Mouse (Mus musculus): ENCODE data around the gene Hcn3.

The Hcn3 gene

GRCm38 (mm10) chr3:89145566-89145965, 14.4 kb downstream of the Hcn3 start:
- DNase-seq: no peak

GRCm38 (mm10) chr3:89144821-89145220, 15.2 kb downstream of the Hcn3 start:
- no peak for DNase-seq

- peak in 1 of 2 experiments; percentile 19 for DNase-seq
Observed at GRCm38 (mm10) chr3:89136365-89136764, 23.6 kb downstream of the Hcn3 start.

- DNase-seq: no peak
Observed at GRCm38 (mm10) chr3:89135958-89136357, 24.0 kb downstream of the Hcn3 start, which contains the start of gene Pklr. Gene Pklr (plus strand): TSS chr3:89136142.

- DNase-seq: no peak
Observed at GRCm38 (mm10) chr3:89133752-89134151, 26.2 kb downstream of the Hcn3 start.

- DNase-seq: no peak
Observed at GRCm38 (mm10) chr3:89133063-89133450, 26.9 kb downstream of the Hcn3 start.

- DNase-seq: no peak
Observed at GRCm38 (mm10) chr3:89132285-89133062, 27.5 kb downstream of the Hcn3 start.

- DNase-seq: no peak
Observed at GRCm38 (mm10) chr3:89131816-89132215, 28.2 kb downstream of the Hcn3 start.

- DNase-seq: no peak
Observed at GRCm38 (mm10) chr3:89129908-89130307, 30.1 kb downstream of the Hcn3 start.

GRCm38 (mm10) chr3:89125981-89126380, 34.0 kb downstream of the Hcn3 start:
- no peak for DNase-seq

GRCm38 (mm10) chr3:89124241-89124640, 35.8 kb downstream of the Hcn3 start:
- DNase-seq: no peak

- DNase-seq: no peak
Observed at GRCm38 (mm10) chr3:89123313-89123712, 36.7 kb downstream of the Hcn3 start.

- DNase-seq: no peak
Observed at GRCm38 (mm10) chr3:89115522-89115921, 44.5 kb downstream of the Hcn3 start.

GRCm38 (mm10) chr3:89113058-89113457, 46.9 kb downstream of the Hcn3 start:
- DNase-seq: no peak

GRCm38 (mm10) chr3:89108146-89108545, 51.9 kb downstream of the Hcn3 start:
- DNase-seq: no peak

GRCm38 (mm10) chr3:89107545-89107944, 52.5 kb downstream of the Hcn3 start:
- no peak for DNase-seq

- no peak for DNase-seq
Observed at GRCm38 (mm10) chr3:89106881-89107280, 53.1 kb downstream of the Hcn3 start.

- no peak for DNase-seq
Observed at GRCm38 (mm10) chr3:89103291-89103595, 56.8 kb downstream of the Hcn3 start.

GRCm38 (mm10) chr3:89102495-89103290, 57.3 kb downstream of the Hcn3 start:
- DNase-seq: no peak

GRCm38 (mm10) chr3:89101812-89102494, 58.0 kb downstream of the Hcn3 start, which contains the start of gene Fdps:
Gene Fdps (minus strand): TSS chr3:89101959.
- DNase-seq: peak; percentile 92 to 97

GRCm38 (mm10) chr3:89101459-89101811, 58.6 kb downstream of the Hcn3 start:
- no peak for DNase-seq

- no peak for DNase-seq
Observed at GRCm38 (mm10) chr3:89100811-89101210, 59.2 kb downstream of the Hcn3 start, which contains the start of gene Gm43738. Gene Gm43738 (minus strand): TSS chr3:89101099.
